Mouse (Mus musculus): Measurements from ENCODE around the gene Gm6217. TPM values are rescaled to one million over a fixed set of nuclear protein-coding genes. Genes with fewer than 3 reads are reported as not detected.

Gm6217 gene
- not detected for polyA plus RNA-seq (2015; fragmentation: Illumina TruSeq; extraction: RNeasy Lipid Tissue Mini Kit (QIAGEN cat#74804); ENCODE audit: insufficient read depth, low read depth, low replicate concordance)

DNA sequence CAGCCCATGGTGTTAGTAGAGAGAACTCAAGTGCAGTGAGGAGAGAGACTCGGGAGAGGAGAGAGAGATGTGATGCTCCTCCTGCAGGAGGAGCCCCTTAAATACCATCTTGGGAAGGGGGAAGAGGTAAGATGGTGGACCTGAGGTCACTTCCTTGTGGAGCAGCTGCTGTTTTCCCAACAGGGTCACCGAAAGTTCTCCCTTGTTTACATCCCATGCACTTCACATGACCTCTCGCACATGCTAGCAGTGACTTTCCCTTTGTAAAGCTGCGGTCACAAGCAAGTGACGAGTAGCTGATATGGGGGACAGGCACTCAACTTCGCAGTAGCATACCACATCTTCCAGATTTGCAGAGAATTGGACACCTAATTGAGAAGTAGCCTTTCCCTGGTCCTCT lies at the start of gene Gm6217:
TSS of gene Gm6217 (minus strand) at position 74 of the 400 bp plus-strand sequence.

DNA sequence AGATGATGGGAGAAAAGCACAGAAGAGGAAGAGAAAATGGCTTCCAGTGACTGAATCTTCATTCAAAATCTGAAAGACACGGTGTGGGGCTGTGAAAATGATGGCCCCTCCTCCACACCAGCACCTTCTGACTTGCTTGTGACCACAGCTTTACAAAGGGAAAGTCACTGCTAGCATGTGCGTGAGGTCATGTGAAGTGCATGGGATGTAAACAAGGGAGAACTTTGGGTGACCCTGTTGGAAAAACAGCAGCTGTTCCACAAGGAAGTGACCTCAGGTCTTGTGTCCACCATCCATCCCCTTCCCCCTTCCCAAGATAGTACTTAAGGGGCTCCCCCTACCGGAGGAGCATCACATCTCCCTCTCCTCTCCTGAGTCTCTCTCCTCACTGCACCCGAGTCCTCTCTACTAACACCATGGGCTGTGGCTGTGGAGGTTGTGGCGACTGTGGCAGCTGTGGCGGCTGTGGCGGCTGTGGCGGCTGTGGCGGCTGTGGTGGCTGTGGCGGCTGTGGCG lies 28.7 kb upstream of the Gm6217 start, which contains the start of gene Gm47955:
TSS of gene Gm47955 (plus strand) at position 417 of the 516 bp plus-strand sequence.

GRCm38 (mm10) chr1:82955913-82956312 lies 24.7 kb upstream of the Gm6217 start, which contains the start of gene Gm7544:
Gm7544 (minus strand) TSS chr1:82956013.

GRCm38 (mm10) chr1:82943295-82943694 lies 12.1 kb upstream of the Gm6217 start, which contains the start of gene A030003K21Rik:
A030003K21Rik (minus strand) TSS chr1:82943388.

GRCm38 (mm10) chr1:82924650-82925049 lies 6.5 kb downstream of the Gm6217 start, which contains the start of gene A030014E15Rik:
A030014E15Rik (plus strand) TSS chr1:82924917.

GRCm38 (mm10) chr1:82913025-82913424 lies 18.2 kb downstream of the Gm6217 start, which contains the start of gene A030005L19Rik:
A030005L19Rik (plus strand) TSS chr1:82913325.

Other genes starting within 250 kb of the Gm6217 start
- gene Mff, start 206.5 kb downstream of the Gm6217 start, polyA plus RNA-seq (2015; fragmentation: Illumina TruSeq; extraction: RNeasy Lipid Tissue Mini Kit (QIAGEN cat#74804); ENCODE audit: insufficient read depth, low read depth, low replicate concordance), result 30.1 TPM
- not detected for gene Tm4sf20, start 162.9 kb downstream of the Gm6217 start, polyA plus RNA-seq (2015; fragmentation: Illumina TruSeq; extraction: RNeasy Lipid Tissue Mini Kit (QIAGEN cat#74804); ENCODE audit: insufficient read depth, low read depth, low replicate concordance)
- gene Gm47791, start 160.2 kb downstream of the Gm6217 start, polyA plus RNA-seq (2015; fragmentation: Illumina TruSeq; extraction: RNeasy Lipid Tissue Mini Kit (QIAGEN cat#74804); ENCODE audit: insufficient read depth, low read depth, low replicate concordance), result not detected
- 3.6 TPM for gene Agfg1, start 91.9 kb downstream of the Gm6217 start, polyA plus RNA-seq (2015; fragmentation: Illumina TruSeq; extraction: RNeasy Lipid Tissue Mini Kit (QIAGEN cat#74804); ENCODE audit: insufficient read depth, low read depth, low replicate concordance)
- not detected for gene A030005L19Rik, start 18.1 kb downstream of the Gm6217 start, polyA plus RNA-seq (2015; fragmentation: Illumina TruSeq; extraction: RNeasy Lipid Tissue Mini Kit (QIAGEN cat#74804); ENCODE audit: insufficient read depth, low read depth, low replicate concordance)
- not detected for gene A030014E15Rik, start 6.5 kb downstream of the Gm6217 start, polyA plus RNA-seq (2015; fragmentation: Illumina TruSeq; extraction: RNeasy Lipid Tissue Mini Kit (QIAGEN cat#74804); ENCODE audit: insufficient read depth, low read depth, low replicate concordance)
- gene A030003K21Rik, start 12.0 kb upstream of the Gm6217 start, polyA plus RNA-seq (2015; fragmentation: Illumina TruSeq; extraction: RNeasy Lipid Tissue Mini Kit (QIAGEN cat#74804); ENCODE audit: insufficient read depth, low read depth, low replicate concordance), result not detected
- not detected for gene Gm7544, start 24.6 kb upstream of the Gm6217 start, polyA plus RNA-seq (2015; fragmentation: Illumina TruSeq; extraction: RNeasy Lipid Tissue Mini Kit (QIAGEN cat#74804); ENCODE audit: insufficient read depth, low read depth, low replicate concordance)
- gene Gm47955, start 28.9 kb upstream of the Gm6217 start, polyA plus RNA-seq (2015; fragmentation: Illumina TruSeq; extraction: RNeasy Lipid Tissue Mini Kit (QIAGEN cat#74804); ENCODE audit: insufficient read depth, low read depth, low replicate concordance), result not detected
- gene Gm47959, start 69.1 kb upstream of the Gm6217 start, polyA plus RNA-seq (2015; fragmentation: Illumina TruSeq; extraction: RNeasy Lipid Tissue Mini Kit (QIAGEN cat#74804); ENCODE audit: insufficient read depth, low read depth, low replicate concordance), result not detected
- not detected for gene Slc19a3, start 107.0 kb upstream of the Gm6217 start, polyA plus RNA-seq (2015; fragmentation: Illumina TruSeq; extraction: RNeasy Lipid Tissue Mini Kit (QIAGEN cat#74804); ENCODE audit: insufficient read depth, low read depth, low replicate concordance)
- not detected for gene Krtap28-10, start 111.1 kb upstream of the Gm6217 start, polyA plus RNA-seq (2015; fragmentation: Illumina TruSeq; extraction: RNeasy Lipid Tissue Mini Kit (QIAGEN cat#74804); ENCODE audit: insufficient read depth, low read depth, low replicate concordance)
- gene Gm47969, start 113.5 kb upstream of the Gm6217 start, polyA plus RNA-seq (2015; fragmentation: Illumina TruSeq; extraction: RNeasy Lipid Tissue Mini Kit (QIAGEN cat#74804); ENCODE audit: insufficient read depth, low read depth, low replicate concordance), result not detected
- not detected for gene A030005K14Rik, start 128.0 kb upstream of the Gm6217 start, polyA plus RNA-seq (2015; fragmentation: Illumina TruSeq; extraction: RNeasy Lipid Tissue Mini Kit (QIAGEN cat#74804); ENCODE audit: insufficient read depth, low read depth, low replicate concordance)
- gene Krtap28-13, start 129.5 kb upstream of the Gm6217 start, polyA plus RNA-seq (2015; fragmentation: Illumina TruSeq; extraction: RNeasy Lipid Tissue Mini Kit (QIAGEN cat#74804); ENCODE audit: insufficient read depth, low read depth, low replicate concordance), result not detected
- gene Ccl20, start 185.4 kb upstream of the Gm6217 start, polyA plus RNA-seq (2015; fragmentation: Illumina TruSeq; extraction: RNeasy Lipid Tissue Mini Kit (QIAGEN cat#74804); ENCODE audit: insufficient read depth, low read depth, low replicate concordance), result not detected
- not detected for gene Daw1, start 228.4 kb upstream of the Gm6217 start, polyA plus RNA-seq (2015; fragmentation: Illumina TruSeq; extraction: RNeasy Lipid Tissue Mini Kit (QIAGEN cat#74804); ENCODE audit: insufficient read depth, low read depth, low replicate concordance)

Data from pancreas, adult 10 weeks (tissue).